Mouse (Mus musculus) embryo, embryonic 10.5 days (tissue): Measurements from ENCODE around the gene Zfand6.

Source experiments
- DNase-seq: peaks from one replicate; pipeline ENCODE4 v3.0.0-alpha.2; 2015; ENCODE audit warnings: low spot score

Zfand6 gene

DNA sequence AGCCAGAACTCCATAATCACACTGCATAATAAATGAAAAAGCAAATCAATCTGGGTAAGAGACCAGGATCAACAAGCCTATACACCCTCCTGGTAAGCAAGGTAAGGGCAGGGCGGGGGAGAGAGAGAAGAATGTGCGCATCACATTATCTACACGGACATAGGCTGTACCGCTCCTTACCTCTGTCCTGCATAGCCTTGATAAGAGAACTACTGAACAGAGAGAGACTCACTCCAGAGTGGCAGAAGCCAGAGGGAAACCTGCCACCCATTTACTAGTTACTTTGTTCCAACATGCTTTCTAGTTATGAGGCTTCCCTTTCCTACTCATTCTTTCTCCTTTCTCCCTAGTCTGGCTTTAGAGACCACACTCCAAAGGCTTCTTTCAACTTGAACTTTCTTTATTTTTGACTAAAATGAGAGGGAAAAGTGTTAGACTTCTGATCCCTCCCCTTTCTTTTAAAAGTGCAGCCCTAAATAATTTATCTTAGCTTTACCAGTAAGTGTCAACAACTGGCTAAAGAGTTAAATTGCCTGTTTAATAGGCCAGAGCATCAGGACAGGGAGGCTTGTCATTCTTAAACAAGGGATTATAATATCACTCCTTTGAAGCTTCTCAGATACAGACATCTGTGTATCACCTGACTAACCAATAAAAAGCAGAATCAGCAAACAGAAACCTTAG, 38.3 kb downstream of the Zfand6 start:
- DNase-seq = no peak

DNA sequence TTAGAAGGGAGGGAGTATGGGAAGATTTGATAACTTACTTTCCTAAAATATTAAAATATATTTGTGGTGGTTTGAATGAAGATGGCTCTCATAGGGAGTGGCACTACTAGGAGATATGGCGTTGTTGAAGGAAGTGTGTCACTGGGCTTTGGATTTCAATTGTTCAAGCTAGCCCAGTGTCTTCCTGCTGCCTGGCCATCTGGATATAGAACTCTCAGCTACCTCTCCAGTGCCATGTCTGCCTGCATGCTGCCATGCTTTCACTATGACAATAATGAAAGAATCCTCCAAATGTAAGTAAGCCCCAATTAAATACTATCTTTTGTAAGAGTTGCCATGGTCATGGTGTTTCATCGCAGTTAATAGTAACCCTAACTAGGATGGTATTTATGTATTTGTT, 40.7 kb downstream of the Zfand6 start:
- DNase-seq = no peak

DNA sequence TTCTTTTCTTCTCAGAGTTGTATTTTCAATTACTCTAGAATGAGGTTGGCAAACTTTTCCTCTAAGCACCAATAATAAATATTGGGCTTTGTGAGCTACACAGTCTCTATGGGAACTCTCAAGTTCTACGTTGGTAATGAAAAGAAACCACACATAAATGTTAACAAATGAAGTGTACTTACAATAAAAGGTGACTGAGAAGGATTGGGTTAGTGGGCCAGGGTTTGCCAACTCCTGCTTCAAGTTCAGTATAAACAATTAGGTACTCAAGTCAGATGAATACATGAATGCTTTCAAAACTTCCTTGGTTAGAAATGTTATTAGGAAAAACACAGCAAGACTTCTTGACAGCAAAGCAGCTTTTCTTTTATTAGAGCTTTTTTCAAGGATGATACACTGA, 43.5 kb downstream of the Zfand6 start:
- no peak for DNase-seq

DNA sequence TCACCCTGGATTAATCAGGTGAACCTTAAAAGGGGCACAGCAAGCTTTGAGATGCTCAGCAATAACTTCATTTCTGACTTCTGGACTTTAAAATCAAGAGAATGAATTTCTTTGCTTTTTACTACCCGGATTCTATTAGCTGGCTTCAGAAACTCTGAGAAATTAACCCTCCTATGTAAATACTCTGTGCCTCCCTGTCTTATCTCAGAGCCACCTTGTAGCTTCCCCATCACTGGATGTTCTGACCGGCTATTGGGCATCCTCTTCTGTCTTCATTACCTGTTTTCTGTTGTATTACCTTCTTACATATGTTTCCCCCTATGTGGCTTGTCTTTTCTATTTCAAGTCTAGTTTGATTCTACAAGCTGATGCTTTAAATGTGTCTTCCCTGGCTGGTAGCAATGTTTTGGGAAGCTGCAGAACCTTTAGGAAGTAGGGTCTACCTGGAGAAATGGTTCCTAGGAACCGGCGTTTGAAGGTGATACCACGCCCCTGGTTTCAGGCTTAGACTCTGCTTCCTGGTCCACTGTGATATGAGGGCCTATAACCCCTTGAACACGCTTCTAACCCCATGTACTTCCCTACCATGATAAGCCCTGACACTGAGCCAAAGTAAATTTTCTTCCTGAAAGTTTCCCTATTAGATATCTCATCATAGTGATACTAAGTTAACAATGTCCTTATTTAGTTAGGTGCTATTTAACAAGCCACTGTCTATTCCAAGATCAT, 46.3 kb downstream of the Zfand6 start:
- no peak for DNase-seq

DNA sequence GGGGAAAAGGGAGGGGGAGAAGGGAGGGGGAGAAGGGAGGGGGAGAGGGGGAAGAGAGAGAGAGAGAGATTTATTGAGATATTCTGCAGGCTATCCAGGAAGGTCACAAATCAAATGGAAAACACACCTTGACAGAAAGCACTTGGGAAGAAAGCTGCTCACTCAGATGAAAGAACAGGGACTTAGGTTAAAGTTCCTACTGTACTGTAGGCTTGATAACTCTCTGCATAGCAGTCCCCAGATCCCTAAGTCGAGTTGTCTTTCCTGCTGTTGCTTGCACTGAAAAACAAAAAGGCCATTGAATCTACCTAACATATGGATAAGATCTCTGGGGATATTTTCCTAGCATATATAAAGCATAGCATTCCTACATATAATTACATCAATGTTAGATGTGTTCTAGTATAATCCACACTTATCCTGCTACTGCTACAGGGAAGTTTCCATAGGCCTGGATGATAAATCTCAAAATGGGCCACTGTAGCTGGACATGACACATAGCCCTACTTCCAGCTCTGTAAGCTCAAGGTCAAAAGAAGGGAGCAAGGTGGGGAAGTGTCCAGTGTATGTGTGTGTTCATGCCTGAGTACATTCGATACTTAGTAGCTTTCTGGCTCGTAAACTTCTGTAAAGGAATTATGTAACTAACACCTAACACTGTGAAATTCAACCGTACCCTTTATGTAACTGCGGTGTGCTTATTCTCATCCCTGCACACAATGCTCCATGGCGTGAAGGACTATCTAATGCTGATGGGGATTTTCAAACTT, 47.4 kb downstream of the Zfand6 start:
- DNase-seq = peak; percentile 15

DNA sequence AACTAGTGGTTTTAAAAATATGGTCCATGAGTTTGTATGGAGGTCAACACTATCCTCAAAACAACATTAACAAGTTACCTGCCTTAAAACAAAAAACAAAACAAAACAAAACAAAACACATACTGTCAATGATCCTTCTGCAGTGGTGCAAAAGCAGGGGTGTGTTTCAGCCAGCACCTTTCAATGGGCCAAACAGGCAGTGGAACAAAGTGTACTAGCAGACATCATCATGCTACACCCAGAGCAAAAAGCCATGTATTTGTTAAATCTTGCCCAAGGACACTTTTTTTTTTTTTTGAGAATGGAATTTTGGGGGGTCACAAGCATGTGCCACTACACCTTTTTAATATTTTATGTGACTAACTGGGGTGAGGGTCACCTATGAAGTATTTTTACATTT, 52.8 kb downstream of the Zfand6 start:
- DNase-seq = no peak

DNA sequence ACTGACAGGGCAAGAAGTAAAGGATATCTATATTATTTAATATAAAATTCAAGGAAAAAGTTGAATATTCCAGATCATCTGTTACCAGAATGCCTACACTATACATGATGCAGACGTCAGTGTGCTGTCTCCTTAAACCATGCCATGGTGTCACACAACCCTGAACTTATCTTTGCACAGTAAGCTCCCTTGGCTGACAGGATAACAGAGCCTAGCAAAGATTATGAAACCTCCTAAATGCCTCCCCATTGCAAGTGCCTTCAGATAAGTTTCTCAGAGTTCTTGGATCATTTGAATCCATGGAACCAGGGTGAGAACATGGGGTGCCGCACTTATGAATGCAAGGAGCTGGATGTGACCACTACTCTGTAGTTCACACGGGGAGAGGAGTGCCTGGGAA, 57.9 kb downstream of the Zfand6 start:
- DNase-seq = no peak

DNA sequence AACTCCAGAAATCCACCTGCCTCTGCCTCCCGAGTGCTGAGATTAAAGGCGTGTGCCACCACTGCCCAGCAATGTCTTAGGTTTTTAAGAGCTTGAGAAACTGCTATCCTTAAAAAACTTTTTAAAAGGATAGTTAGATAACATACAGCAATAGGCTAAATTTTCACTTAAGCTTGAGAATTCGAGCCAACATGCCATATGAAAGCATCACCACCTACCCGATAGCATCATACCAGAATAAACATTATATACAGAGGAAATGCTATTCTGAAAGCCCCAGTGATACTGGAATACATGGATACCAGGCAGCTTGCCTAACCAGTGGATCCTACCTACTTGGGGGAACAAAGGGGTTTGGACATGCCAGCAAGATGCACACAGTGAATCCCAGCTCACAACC, 66.0 kb downstream of the Zfand6 start:
- no peak for DNase-seq

DNA sequence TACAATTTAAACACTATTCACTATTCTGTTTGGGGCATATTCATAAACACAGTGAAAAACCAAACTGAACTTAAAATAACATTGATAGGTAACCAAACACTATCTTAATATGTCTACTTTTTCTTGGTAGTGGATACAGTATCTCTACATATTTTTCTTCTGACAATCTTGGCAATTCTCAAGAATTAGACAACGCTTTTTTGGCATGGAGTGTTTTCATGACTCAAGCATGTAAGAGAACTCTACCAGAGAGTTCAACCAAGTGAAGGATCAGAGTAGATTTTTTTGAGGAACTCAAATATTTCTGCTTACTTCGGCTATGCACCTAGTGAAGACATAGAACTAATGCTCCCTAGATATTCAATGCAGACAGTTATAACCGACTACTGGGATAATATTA, 68.8 kb downstream of the Zfand6 start:
- DNase-seq = no peak

DNA sequence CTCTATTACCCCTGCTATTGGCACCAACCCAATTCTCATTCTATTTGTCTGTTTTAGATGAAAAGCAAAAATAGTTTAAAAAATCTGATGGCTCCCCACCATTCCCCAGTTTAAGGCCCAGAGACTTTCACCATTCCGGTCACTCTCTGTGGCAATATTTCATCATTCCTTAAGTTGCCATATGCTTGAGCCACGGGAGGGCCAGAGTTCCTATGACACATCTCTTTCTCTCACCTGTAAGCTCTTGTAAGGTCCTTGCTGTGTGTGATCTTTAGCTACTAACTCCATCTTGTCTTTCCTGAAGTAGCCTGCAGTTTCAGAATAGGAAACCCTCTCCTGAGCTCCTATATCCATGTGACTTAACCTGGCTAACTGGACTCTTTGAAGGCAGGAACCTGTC, 70.8 kb downstream of the Zfand6 start:
- no peak for DNase-seq

DNA sequence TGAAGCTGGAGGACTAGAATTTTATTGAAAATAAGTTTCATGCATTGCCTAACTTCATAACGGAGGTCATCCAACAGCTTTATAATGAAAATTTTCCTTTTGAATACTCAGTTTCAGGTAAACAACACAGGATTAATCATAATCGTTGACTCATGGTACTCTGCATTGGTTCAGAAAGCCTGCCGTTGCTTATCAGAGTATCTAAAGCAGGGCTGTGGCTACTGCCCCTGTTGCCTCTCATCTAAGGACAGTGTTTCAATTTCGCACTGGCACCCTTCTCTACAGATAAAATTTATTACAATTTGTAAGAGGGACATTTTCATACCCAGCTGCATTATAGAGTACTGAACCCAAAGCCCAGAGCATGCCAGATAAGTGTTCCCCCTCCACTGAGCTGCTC, 77.3 kb downstream of the Zfand6 start:
- DNase-seq = no peak

DNA sequence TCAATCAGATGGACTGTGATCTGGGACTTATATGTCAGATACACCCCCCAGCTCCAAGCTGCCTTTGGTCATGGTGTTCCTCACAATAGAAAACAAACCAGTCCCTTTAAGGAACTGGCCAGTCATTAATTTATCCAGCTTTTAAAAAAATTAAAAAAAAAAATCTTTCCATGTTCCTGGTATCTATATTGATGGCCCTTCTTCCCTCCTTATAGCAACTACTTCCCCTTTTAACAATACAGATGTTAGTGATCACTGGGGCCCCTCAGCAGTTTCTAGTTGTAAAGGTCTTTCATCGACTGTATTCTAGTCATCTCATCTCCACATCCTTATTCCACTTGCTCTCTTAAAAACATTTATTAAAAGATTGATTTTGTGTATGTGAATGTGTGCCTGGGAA, 78.2 kb downstream of the Zfand6 start:
- no peak for DNase-seq

DNA sequence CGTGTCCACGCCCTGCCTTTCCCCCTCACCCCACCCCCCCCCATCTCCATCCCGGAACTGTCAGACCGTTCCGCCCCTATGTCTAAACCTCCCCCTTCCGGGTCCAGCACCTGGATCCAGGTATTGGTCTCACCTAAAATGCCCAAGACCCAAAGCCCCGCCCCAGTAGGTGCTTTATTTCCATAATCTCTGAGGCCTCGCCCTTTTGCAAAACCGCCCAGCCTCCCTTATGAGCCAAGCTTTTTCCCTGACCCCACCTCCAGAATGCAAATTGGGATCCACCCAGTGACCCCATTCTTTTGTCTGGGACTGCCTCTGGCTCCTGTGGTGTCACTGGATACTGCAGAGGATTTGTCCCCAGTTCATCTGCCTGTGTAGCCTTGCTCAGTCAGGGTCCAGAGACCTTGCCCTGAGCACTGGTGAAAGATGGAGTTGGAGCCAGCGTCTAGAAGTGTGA, 83.4 kb downstream of the Zfand6 start, which contains the start of gene Fah:
Fah (minus strand) TSS at position 430 of the 457 bp plus-strand sequence.
- DNase-seq = peak; percentile 71

DNA sequence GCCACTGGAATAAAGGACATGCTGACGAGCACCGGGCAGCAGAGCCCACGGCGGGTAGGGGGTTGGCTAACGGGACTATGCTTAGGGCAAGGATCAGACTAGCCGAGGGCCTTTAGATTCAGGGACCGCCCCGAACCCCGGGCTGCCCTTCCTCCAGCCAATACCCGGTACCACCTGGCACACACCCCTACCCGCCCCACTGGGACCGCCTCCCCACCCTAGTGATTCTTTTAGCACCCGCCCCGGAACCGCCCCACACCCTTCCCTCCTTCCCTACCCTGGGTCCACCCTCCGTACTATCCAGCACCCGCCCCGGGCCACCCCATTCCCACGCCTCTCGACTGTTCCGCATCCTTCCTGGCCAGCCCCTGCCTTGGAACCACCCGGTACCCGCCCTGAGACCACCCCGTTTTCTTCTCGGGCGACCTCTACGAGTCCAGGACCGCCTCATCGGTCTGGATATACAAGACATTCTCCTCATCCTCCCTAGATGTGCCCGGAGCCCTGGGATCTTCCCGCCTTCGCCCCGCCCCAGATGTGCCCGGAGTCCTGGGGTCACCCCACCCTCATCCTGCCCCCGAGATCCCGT, 84.0 kb downstream of the Zfand6 start:
- DNase-seq = peak; percentile 38

DNA sequence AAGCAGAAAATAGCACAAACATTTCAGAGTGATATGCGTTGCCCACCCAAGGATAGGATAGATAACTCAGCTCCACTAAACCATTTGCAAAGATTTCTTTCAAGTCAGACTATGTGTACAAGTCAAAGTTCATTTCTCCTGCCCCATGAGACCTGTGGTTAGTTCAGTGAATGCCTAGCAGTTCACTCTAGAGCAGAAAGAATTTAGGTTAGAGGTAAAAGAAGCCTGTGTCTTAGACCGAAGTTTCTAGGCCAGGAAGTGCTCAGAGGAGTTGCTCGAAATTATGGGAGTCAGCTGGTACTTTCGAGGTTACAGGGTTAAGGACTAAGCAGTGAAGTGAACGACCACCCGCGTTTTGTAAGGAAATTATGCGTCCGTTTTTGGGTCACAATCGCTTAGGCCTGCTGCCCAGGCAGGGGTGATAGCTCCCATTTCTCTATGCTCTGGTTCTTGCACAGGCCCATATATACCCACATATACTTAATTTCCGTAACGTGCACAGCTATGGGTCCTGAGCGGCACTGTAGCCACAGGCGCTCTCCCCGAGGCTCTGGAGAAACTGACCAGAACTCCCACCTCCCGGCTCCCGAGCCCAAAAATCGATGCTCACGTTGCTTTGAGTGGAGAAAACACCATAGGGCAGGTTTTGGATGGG, 84.6 kb downstream of the Zfand6 start:
- DNase-seq = no peak

DNA sequence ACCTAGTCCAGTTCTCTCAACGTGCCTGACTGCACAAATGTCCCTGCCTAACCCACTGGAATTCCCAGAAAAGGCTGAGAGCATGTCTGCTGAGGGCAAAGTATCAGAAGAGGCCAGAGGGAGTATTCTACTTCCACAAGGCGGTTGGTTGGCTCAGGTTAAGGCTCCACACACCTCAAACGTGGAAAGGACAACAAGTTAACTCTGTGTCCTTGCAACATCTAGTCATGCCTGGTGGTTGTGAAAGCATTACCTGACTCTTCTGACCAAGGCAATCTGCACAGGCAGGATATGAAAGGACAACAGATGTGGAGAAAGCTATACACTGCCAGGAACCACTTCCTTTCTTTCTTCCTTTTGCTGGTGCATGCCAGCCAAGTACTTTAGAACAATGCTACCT, 85.3 kb downstream of the Zfand6 start:
- DNase-seq = no peak

DNA sequence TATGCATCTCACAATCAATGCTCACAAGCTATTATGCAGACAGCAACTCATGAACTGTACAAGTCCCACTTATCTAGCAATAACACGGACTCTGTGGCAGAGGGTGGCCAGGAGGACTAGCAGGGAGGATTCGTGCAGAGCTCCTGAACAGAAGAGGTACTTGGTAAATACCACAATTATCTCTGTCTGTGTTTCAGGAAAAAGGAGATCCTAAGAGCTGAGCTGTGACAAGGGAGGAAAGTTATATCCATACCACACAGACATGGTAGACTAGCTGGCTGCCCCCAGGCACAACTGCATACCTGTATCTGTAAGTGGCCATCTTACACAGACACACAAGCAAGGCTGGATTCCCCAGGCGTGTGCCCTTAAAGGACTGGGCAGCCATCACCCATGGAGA, 88.4 kb downstream of the Zfand6 start:
- no peak for DNase-seq

DNA sequence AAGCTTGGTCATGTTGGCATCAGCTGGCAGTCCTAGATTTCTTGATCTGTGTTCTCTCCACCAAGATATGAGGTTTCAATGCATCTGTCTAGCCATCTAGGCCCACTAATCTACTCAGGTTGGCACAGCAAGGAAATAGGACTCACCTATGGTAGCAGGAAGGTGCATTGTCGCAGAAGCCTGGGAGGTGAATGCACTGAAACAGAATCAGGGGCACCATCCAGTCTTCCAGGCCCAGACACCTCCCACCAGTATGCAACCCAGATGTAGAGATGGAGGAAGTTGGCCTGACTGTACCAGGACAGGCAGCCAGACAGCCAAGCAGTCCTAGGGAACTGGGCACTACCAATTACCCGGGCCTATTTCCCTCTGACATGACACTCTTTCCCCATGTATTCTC, 89.1 kb downstream of the Zfand6 start:
- DNase-seq = no peak

DNA sequence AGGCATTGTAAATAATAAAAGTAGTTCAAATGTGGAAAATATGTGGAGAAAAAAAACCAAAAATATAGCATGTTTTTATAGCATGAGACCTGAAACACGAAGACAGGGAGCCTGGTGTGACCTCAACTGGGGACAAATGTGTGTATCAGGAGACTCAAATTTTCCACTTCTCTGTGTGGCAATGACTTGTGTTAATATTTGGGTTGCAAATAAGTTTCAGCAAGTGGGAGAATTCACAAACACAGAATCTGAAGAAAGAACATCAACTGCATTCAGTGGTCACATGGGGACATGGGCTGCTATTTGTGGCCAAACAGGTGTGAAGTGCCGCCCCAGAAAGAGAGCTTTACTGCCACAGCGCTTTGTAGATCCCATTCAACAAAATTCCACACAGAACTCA, 93.1 kb downstream of the Zfand6 start:
- no peak for DNase-seq

DNA sequence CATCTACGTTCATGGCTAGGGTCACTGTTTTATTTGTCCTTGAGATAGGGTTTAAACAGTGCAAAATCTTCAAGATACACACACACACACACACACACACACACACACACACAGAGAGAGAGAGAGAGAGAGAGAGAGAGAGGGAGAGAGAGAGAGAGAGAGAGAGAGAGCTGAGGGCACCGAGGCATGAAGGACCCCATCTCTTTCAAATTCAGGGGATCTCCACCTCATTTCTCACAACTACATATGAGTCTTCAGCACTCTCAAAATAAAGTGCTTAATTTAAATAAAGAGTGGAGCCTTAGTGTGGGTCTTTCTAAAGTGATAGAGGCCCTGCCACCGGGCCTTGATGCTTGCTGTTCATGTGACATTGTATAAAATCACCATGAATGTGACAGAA, 93.8 kb downstream of the Zfand6 start:
- DNase-seq = no peak

DNA sequence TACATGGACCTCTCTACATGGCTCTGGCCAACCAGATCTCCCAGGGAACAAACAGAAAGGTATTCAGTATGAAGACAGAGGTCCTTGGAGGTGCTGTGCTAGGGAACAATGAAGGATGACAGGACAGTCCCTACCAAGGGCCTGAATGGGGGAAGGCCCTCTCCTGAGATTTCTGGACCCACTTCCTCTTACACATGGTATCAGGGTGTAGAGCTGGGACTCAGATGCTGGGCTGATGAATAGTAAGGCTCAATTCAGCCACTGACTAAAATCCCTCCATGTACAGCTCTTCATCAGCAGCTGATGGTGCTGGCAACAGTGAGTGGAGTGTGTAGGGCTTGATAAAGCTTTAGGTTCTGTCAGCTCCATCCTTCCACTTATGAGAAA, 94.8 kb downstream of the Zfand6 start:
- no peak for DNase-seq
